Mouse (Mus musculus): ENCODE measurements at regions not wholly inside any gene's neighbourhood (a gene's known extent, or its start where the extent isn't known, plus 50 kb on each side); places are given as distances from the start of the nearest gene placed in this dataset.
"Not testable (repeated sequence)": the region's sequence is repeated elsewhere in the genome, so short reads cannot be mapped to it uniquely, and the experiment has no call there.

DNA sequence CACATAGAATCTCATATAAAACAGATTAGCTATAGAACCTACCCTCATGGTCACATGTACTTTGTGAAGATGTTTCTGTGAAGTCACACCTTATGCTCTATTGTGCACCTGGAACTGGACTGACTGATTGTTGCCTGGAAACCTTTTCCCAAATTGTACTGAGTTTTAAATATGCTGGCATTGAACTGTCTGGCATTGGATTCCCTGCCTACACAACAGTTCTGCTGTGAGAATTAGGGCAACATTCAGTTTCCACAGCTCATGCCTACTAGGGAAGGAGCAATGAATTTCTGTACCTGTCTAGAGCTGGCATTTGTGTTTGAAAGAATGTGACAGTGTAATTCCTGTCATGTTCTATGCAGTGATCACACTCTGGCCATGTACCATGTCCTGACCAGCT lies 60.4 kb upstream of the Poc5 start:
- Histone ChIP-seq H3K4me3 (replicated peaks) (no peak overlapping the region), H3K4me2 (no peak overlapping the region), H3K27me3 (replicated peaks) (no peaks in the 10 kb centered on the region), H3K9me3 (replicated peaks) (no peaks in the 10 kb centered on the region), H3K9ac (replicated peaks) (no peak overlapping the region), H3K27ac (replicated peaks) (no peak overlapping the region), H3K4me1 (no peaks in the 10 kb centered on the region), H3K36me3 (no peaks in the 10 kb centered on the region)
- ATAC-seq (ENCODE audit: low FRiP score): no peak

DNA sequence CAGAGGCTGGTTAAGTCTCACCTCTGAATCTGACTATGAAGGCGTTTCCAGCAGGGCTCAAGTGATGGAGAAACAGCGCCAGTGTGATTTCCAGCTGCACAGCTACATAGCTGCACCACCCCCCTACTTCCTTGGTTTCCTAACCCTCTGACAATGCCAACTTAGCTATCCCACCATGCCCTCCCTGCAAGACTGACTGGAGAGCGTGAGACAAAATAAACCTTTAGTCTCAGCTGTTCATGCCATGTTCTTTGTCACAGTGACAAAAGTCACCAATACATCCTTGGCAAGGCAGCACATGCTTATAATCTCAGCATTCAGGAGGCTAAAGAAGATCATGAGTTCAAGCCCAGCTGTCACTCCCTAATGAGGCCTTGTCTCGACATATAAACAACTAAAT lies 63.5 kb upstream of the Poc5 start:
- H3K9me3 ChIP-seq (replicated peaks): no peaks in the 10 kb centered on the region
- 64% methylated on average over 4 of the region's 4 CpGs for WGBS
- H3K4me3 ChIP-seq (replicated peaks): no peak overlapping the region
- no peaks in the 10 kb centered on the region for H3K36me3 ChIP-seq
- no peaks in the 10 kb centered on the region for H3K4me1 ChIP-seq
- H3K9ac ChIP-seq (replicated peaks): no peak overlapping the region
- no peak overlapping the region for H3K27ac ChIP-seq (replicated peaks)
- no peak for ATAC-seq (ENCODE audit: low FRiP score)
- no peak overlapping the region for H3K4me2 ChIP-seq
- no peaks in the 10 kb centered on the region for H3K27me3 ChIP-seq (replicated peaks)

DNA sequence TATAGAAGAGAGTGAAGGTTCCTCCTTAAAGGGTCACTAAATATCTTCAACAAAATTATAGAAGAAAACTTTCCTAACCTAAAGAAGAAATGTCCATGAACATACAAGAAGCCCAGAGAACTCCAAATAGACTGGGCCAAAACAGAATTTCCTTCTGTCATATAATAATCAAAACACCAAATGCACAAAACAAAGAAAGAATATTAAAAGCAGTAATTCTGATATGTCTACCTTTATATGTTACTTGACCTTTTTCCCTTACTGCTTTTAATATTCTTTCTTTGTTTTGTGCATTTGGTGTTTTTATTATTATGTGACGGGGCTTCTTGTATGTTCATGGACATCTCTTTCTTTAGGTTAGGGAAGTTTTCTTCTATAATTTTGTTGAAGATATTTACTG lies 70.9 kb upstream of the Poc5 start:
- not testable (repeated sequence) for ATAC-seq (ENCODE audit: low FRiP score); H3K4me1 ChIP-seq; H3K9ac ChIP-seq (replicated peaks); H3K27ac ChIP-seq (replicated peaks); H3K4me3 ChIP-seq (replicated peaks); H3K9me3 ChIP-seq (replicated peaks); H3K36me3 ChIP-seq; H3K27me3 ChIP-seq (replicated peaks); H3K4me2 ChIP-seq
- 91% methylated on average over 1 of the region's 1 CpGs for WGBS

- Histone ChIP-seq H3K9ac (replicated peaks) (no peak overlapping the region), H3K27me3 (replicated peaks) (no peaks in the 10 kb centered on the region), H3K4me3 (replicated peaks) (no peak overlapping the region), H3K36me3 (no peaks in the 10 kb centered on the region), H3K27ac (replicated peaks) (no peak overlapping the region), H3K4me1 (no peaks in the 10 kb centered on the region), H3K4me2 (no peak overlapping the region), H3K9me3 (replicated peaks) (no peaks in the 10 kb centered on the region)
- 40% methylated on average over 3 of the region's 3 CpGs for WGBS
- no peak for ATAC-seq (ENCODE audit: low FRiP score)
These were observed 74.9 kb upstream of the Poc5 start for GRCm38 (mm10) chr13:96313241-96313640.

GRCm38 (mm10) chr13:96302495-96302894 lies 85.6 kb upstream of the Poc5 start:
- H3K4me3 ChIP-seq (replicated peaks): no peak overlapping the region
- H3K27ac ChIP-seq (replicated peaks): no peak overlapping the region
- H3K9me3 ChIP-seq (replicated peaks): no peaks in the 10 kb centered on the region
- no peaks in the 10 kb centered on the region for H3K27me3 ChIP-seq (replicated peaks)
- no peaks in the 10 kb centered on the region for H3K36me3 ChIP-seq
- no peak overlapping the region for H3K4me2 ChIP-seq
- H3K4me1 ChIP-seq: no peaks in the 10 kb centered on the region
- no peak for ATAC-seq (ENCODE audit: low FRiP score)
- no peak overlapping the region for H3K9ac ChIP-seq (replicated peaks)
- WGBS: 89% methylated on average over 4 of the region's 4 CpGs

- 0 out of 2 replicates have a peak overlapping the region, but pooled peaks have one; percentile 28 for H3K27ac ChIP-seq (replicated peaks)
- no peak for ATAC-seq (ENCODE audit: low FRiP score)
- 51% methylated on average over 7 of the region's 7 CpGs for WGBS
These were observed 100.3 kb upstream of the Poc5 start for GRCm38 (mm10) chr13:96287797-96288196.

DNA sequence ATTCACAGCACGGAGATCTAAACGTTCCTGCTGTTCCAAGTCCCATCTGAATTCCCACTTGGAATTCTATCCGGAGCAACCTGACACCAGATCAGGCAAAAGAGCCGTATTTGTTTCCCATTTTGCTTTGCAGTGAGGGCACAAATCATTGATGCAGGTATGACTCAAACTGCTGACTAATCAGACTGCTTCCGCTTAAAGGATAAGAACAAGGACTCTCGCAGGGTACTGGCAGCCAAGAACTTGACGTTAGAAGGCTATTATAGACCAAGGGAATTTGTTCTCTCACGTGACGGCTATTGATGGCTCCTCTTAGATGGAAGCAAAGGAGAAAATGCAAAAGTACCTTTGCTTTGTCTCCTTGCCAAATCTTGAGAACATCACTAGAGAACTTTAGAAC lies 118.1 kb upstream of the Poc5 start:
- H3K4me3 ChIP-seq (replicated peaks): no peak overlapping the region
- no peaks in the 10 kb centered on the region for H3K27me3 ChIP-seq (replicated peaks)
- no peaks in the 10 kb centered on the region for H3K4me1 ChIP-seq
- no peak overlapping the region for H3K4me2 ChIP-seq
- H3K36me3 ChIP-seq: no peaks in the 10 kb centered on the region
- no peaks in the 10 kb centered on the region for H3K9me3 ChIP-seq (replicated peaks)
- WGBS: 75% methylated on average over 9 of the region's 9 CpGs
- no peak overlapping the region for H3K27ac ChIP-seq (replicated peaks)
- H3K9ac ChIP-seq (replicated peaks): no peak overlapping the region
- ATAC-seq (ENCODE audit: low FRiP score): no peak

More at GRCm38 (mm10) chr13:96287797-96288196, 100.3 kb upstream of the Poc5 start:
- Histone ChIP-seq H3K4me2 (no peak overlapping the region), H3K9me3 (replicated peaks) (no peaks in the 10 kb centered on the region), H3K27me3 (replicated peaks) (no peaks in the 10 kb centered on the region), H3K4me1 (0 out of 2 replicates have a peak, but pooled peaks cover 2% of the 10 kb centered on the region), H3K4me3 (replicated peaks) (no peak overlapping the region), H3K36me3 (no peaks in the 10 kb centered on the region), H3K9ac (replicated peaks) (no peak overlapping the region)

GRCm38 (mm10) chr13:96256001-96256400 lies 123.6 kb upstream of the Sv2c start:
- Histone ChIP-seq H3K4me1 (no peaks in the 10 kb centered on the region), H3K9me3 (replicated peaks) (no peaks in the 10 kb centered on the region), H3K27ac (replicated peaks) (no peak overlapping the region), H3K9ac (replicated peaks) (no peak overlapping the region), H3K4me3 (replicated peaks) (no peak overlapping the region), H3K27me3 (replicated peaks) (no peaks in the 10 kb centered on the region), H3K4me2 (no peak overlapping the region), H3K36me3 (no peaks in the 10 kb centered on the region)
- WGBS: 72% methylated on average over 2 of the region's 2 CpGs
- no peak for ATAC-seq (ENCODE audit: low FRiP score)

DNA sequence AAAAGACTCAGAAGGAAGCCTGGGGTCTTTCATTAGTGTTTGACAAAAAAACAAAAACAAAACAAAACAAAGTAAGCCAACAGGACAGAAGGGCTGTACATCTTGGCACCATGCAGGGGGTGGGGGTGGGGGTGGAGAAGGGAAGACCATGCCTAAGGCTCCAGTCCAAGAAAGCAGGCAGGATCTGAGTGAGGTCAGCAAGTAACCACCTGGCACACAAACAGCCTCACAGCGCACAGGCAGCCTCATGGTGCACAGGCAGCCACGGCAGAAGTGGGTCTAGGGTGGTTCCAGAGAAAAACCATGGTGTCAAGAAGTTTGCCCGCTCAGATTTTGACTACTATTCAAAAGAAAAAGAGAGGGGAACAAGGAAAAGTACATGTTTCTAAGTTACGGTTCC lies 122.0 kb upstream of the Sv2c start:
- no peak for ATAC-seq (ENCODE audit: low FRiP score)
- Histone ChIP-seq H3K4me1 (no peaks in the 10 kb centered on the region), H3K4me2 (no peak overlapping the region), H3K9ac (replicated peaks) (no peak overlapping the region), H3K4me3 (replicated peaks) (no peak overlapping the region), H3K36me3 (no peaks in the 10 kb centered on the region), H3K27ac (replicated peaks) (no peak overlapping the region), H3K27me3 (replicated peaks) (no peaks in the 10 kb centered on the region), H3K9me3 (replicated peaks) (no peaks in the 10 kb centered on the region)
- WGBS: 92% methylated on average over 4 of the region's 4 CpGs

GRCm38 (mm10) chr13:96220763-96221162 lies 88.4 kb upstream of the Sv2c start:
- no peak overlapping the region for H3K9ac ChIP-seq (replicated peaks)
- H3K27ac ChIP-seq (replicated peaks): no peak overlapping the region
- no peaks in the 10 kb centered on the region for H3K27me3 ChIP-seq (replicated peaks)
- no peak overlapping the region for H3K4me2 ChIP-seq
- no peaks in the 10 kb centered on the region for H3K9me3 ChIP-seq (replicated peaks)
- no peaks in the 10 kb centered on the region for H3K4me1 ChIP-seq
- H3K4me3 ChIP-seq (replicated peaks): no peak overlapping the region
- no peak for ATAC-seq (ENCODE audit: low FRiP score)
- no peaks in the 10 kb centered on the region for H3K36me3 ChIP-seq
- 86% methylated on average over 1 of the region's 1 CpGs for WGBS

DNA sequence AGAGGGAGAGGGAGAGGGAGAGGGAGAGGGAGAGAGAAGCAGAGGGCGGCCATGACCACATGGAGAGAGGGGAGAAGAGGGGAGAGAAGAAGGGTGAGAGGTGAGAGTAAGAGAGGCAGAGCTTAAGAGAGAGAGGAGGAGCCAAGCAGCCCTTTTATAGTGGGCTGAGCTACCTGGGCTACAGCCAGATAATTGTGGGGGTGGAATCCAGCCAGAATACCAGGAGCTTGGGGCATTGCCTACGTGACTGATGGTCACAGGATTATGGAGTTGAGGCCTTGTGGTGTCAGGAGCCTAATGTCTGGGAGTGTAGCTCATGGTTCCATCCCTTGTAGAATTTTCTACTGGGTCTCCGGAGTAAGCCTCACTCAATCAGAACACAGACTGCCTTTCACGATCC lies 83.1 kb upstream of the Sv2c start:
- no peak overlapping the region for H3K9ac ChIP-seq (replicated peaks)
- no peak overlapping the region for H3K4me3 ChIP-seq (replicated peaks)
- H3K36me3 ChIP-seq: no peaks in the 10 kb centered on the region
- 80% methylated on average over 4 of the region's 4 CpGs for WGBS
- no peaks in the 10 kb centered on the region for H3K27me3 ChIP-seq (replicated peaks)
- H3K4me1 ChIP-seq: no peaks in the 10 kb centered on the region
- no peak overlapping the region for H3K27ac ChIP-seq (replicated peaks)
- H3K9me3 ChIP-seq (replicated peaks): no peaks in the 10 kb centered on the region
- ATAC-seq (ENCODE audit: low FRiP score): no peak
- no peak overlapping the region for H3K4me2 ChIP-seq

DNA sequence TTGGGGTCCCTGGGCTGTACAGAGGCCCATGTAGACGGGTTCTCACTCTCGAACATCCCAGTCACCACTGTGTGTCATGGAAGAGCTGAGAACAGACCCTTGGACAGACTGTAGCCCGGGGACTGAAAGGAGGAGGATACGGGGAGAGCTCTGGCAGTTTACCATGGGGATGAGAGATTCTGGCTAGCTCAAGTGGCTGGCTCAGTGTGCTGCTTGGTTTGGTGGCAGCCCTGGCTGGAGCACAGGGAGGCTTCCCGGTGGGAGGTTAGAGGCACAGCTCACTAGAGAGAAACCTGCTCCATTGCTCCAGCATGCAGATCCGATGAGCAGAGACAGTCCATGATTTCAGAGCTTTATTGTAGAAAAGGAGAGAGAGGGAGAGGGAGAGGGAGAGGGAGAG lies 82.7 kb upstream of the Sv2c start:
- no peak overlapping the region for H3K4me3 ChIP-seq (replicated peaks)
- H3K9me3 ChIP-seq (replicated peaks): no peaks in the 10 kb centered on the region
- H3K27ac ChIP-seq (replicated peaks): no peak overlapping the region
- no peaks in the 10 kb centered on the region for H3K4me1 ChIP-seq
- no peak overlapping the region for H3K9ac ChIP-seq (replicated peaks)
- no peaks in the 10 kb centered on the region for H3K36me3 ChIP-seq
- ATAC-seq (ENCODE audit: low FRiP score): no peak
- no peak overlapping the region for H3K4me2 ChIP-seq
- H3K27me3 ChIP-seq (replicated peaks): no peaks in the 10 kb centered on the region
- 79% methylated on average over 6 of the region's 6 CpGs for WGBS

- H3K4me2 ChIP-seq: no peak overlapping the region
- no peaks in the 10 kb centered on the region for H3K9me3 ChIP-seq (replicated peaks)
- no peak overlapping the region for H3K27ac ChIP-seq (replicated peaks)
- 84% methylated on average over 3 of the region's 3 CpGs for WGBS
- no peak overlapping the region for H3K9ac ChIP-seq (replicated peaks)
- H3K36me3 ChIP-seq: no peaks in the 10 kb centered on the region
- H3K4me3 ChIP-seq (replicated peaks): no peak overlapping the region
- no peak for ATAC-seq (ENCODE audit: low FRiP score)
- H3K27me3 ChIP-seq (replicated peaks): no peaks in the 10 kb centered on the region
- no peaks in the 10 kb centered on the region for H3K4me1 ChIP-seq
These were observed 73.7 kb upstream of the Sv2c start for GRCm38 (mm10) chr13:96206072-96206471.

Measured in neural tube, embryonic 15.5 days (tissue).